Mouse (Mus musculus) lung, postnatal 0 days (tissue): Measurements from ENCODE around the gene Ap1g2. TPM values are rescaled to one million over a fixed set of nuclear protein-coding genes. Genes with fewer than 3 reads are reported as not detected.

ENCODE experiments used
- ATAC-seq: fragments of 200-750 bp; cut with Nextera tagmentation; 2 replicates; pipeline ENCODE4 v1.8.0; 2017; ENCODE audit warnings: moderate library complexity
- DNase-seq: peaks from one replicate; pipeline ENCODE4 v3.0.0-alpha.2; 2016; ENCODE audit warnings: low spot score
- H3K27ac ChIP-seq: fragments of 300-500 bp; sonication (generic); 2 replicates; pipeline ENCODE4 v1.5.1; 2014; ENCODE audit warnings: antibody characterized with exemption, mild to moderate bottlenecking, low read length, mixed read lengths
- H3K27me3 ChIP-seq: fragments of 300-500 bp; sonication (generic); replicated peaks from 2 replicates; pipeline ENCODE4 v1.6.1; 2014; ENCODE audit warnings: low read length, mixed read lengths; ENCODE audit not compliant: insufficient read depth
- H3K36me3 ChIP-seq: fragments of 300-500 bp; sonication (generic); 2 replicates; pipeline ENCODE4 v1.6.1; 2014; ENCODE audit warnings: low read length, mixed read lengths; ENCODE audit not compliant: insufficient read depth
- H3K4me1 ChIP-seq: fragments of 300-500 bp; sonication (generic); 2 replicates; pipeline ENCODE4 v1.6.1; 2014; ENCODE audit warnings: antibody characterized with exemption, low read depth, low read length, mixed read lengths; ENCODE audit not compliant: insufficient read depth
- H3K4me2 ChIP-seq: fragments of 300-500 bp; sonication (generic); replicated peaks from 2 replicates; pipeline ENCODE4 v1.6.1; 2014; ENCODE audit warnings: low read depth, mild to moderate bottlenecking, low read length, moderate library complexity, mixed read lengths
- H3K4me3 ChIP-seq: fragments of 300-500 bp; sonication (generic); 2 replicates; pipeline ENCODE4 v1.5.1; 2014; ENCODE audit warnings: low read depth, low read length
- H3K9ac ChIP-seq: fragments of 300-500 bp; sonication (generic); replicated peaks from 2 replicates; pipeline ENCODE4 v1.6.1; 2014; ENCODE audit warnings: low read depth, mild to moderate bottlenecking
- H3K9me3 ChIP-seq: fragments of 300-500 bp; sonication (generic); 2 replicates; pipeline ENCODE4 v1.6.1; 2016; ENCODE audit warnings: low read length, mixed read lengths
- CTCF ChIP-seq: IDR thresholded peaks from 2 replicates; pipeline ENCODE4 v1.5.1; 2016; ENCODE audit warnings: antibody characterized with exemption, mild to moderate bottlenecking
- EP300 ChIP-seq: IDR thresholded peaks from 2 replicates; pipeline ENCODE4 v1.6.1; 2016; ENCODE audit warnings: antibody characterized with exemption, mild to moderate bottlenecking, control low read depth
- WGBS: fragments of 180-500 bp; shearing (Covaris S2); extraction: QIAGEN DNeasy Blood & Tissue Kit; methylation state at CpG from one replicate; pipeline ENCODE4 v1.1.7; 2014; 5-methylcytosine and 5-hydroxymethylcytosine counted together
- polyA plus RNA-seq: library from polyadenylated mRNA; unstranded; fragments of >200 nt; fragmentation: Nextera tagmentation; extraction: Ambion mirVana; gene quantifications from 2 replicates; pipeline ENCODE4 v1.2.1, GENCODE M21; 2015

The Ap1g2 gene
- polyA plus RNA-seq, 1 experiment from 2014 or later: 11.5 TPM

DNA sequence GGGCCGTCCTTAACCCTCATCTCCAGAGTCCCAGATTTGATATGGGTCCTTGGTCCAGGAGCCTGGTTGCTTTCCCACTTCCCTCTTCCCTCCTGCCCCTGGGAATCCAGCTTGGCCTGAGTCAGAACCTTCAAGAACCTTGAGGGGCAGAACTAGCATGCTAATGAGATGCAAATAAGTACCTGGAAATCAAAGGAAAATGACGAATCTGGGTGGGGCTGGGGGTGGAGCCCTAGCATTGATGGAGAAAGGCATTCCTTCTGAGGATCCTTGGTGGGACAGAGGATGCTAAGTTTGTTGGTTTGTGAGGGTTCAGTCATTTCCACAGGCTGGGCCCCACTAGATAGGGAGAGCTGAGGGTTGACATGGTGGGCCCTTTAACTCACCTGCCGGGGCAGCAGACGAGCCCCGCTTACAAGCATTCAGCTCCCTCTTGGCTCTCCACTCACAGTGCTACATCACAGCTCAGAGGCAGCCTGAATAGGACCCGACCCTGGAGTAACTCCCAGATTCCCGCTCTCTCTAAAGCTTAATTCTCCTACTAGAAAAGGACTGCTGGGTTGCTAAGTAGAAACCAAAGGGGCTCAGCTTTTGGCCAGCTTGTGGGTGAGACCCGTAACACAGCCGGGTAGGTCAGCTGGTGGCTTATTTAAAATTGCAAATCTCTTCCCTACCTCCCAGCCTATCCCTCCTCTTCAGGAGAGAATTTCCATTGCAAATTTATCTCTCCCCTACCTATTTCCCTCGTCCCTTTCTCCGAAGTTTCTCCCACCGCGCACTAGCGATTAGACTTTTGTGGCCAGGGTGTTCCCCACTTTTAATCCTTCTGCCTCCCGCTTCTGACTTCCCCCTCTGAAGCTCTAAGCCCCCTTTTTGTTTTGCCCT is 28.7 kb downstream of the Ap1g2 start:
- no peaks in the 10 kb centered on the region for H3K9me3 ChIP-seq
- ATAC-seq (no peak), DNase-seq (no peak)
- H3K9ac ChIP-seq: no peak overlapping the region
- no peak for TF ChIP-seq EP300
- TF ChIP-seq CTCF: no peak
- no peak overlapping the region for H3K4me2 ChIP-seq
- 46% methylated on average over 15 of the region's 15 CpGs for WGBS
- H3K27me3 ChIP-seq: no peaks in the 10 kb centered on the region
- no peak overlapping the region for H3K27ac ChIP-seq
- 0 out of 2 replicates have a peak, but pooled peaks cover 6% of the 10 kb centered on the region for H3K4me1 ChIP-seq
- H3K4me3 ChIP-seq: no peak overlapping the region
- H3K36me3 ChIP-seq: no peaks in the 10 kb centered on the region

GRCm38 (mm10) chr14:55076956-55077355 is 29.4 kb downstream of the Ap1g2 start:
- 65% methylated on average over 3 of the region's 3 CpGs for WGBS
- H3K4me2 ChIP-seq: no peak overlapping the region
- H3K9me3 ChIP-seq: no peaks in the 10 kb centered on the region
- H3K4me1 ChIP-seq: 0 out of 2 replicates have a peak, but pooled peaks cover 6% of the 10 kb centered on the region
- ATAC-seq (no peak), DNase-seq (no peak)
- H3K4me3 ChIP-seq: no peak overlapping the region
- no peak overlapping the region for H3K27ac ChIP-seq
- H3K36me3 ChIP-seq: no peaks in the 10 kb centered on the region
- H3K9ac ChIP-seq: no peak overlapping the region
- TF ChIP-seq CTCF: no peak
- no peak for TF ChIP-seq EP300
- no peaks in the 10 kb centered on the region for H3K27me3 ChIP-seq

GRCm38 (mm10) chr14:55076224-55076623 is 30.2 kb downstream of the Ap1g2 start:
- Histone ChIP-seq H3K4me1 (0 out of 2 replicates have a peak, but pooled peaks cover 6% of the 10 kb centered on the region), H3K27ac (no peak overlapping the region), H3K9ac (no peak overlapping the region), H3K36me3 (no peaks in the 10 kb centered on the region), H3K27me3 (no peaks in the 10 kb centered on the region), H3K9me3 (no peaks in the 10 kb centered on the region), H3K4me3 (no peak overlapping the region), H3K4me2 (no peak overlapping the region)
- DNase-seq: no peak
- ATAC-seq: no peak
- TF ChIP-seq CTCF: no peak
- TF ChIP-seq EP300: no peak
- 32% methylated on average over 6 of the region's 6 CpGs for WGBS

DNA sequence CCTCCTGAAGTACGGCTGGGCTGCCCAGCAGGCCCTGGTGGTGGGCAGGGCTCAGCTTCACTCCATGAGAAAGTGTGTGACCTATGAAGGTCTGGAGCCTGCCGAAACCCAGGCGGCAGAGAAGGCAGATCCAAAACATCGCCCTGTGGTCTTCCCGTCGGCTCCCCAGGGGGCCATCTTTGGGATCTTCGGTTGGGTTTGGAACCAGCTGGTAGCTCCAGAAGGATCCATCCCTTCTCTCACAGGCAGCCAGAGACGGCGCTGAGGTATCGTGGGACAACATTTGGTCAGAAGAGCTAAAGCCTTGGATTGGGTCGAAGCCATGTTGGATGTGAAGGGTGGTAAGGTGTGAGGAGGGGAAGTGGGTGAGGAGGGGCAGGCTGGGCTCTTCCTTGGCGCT is 32.0 kb downstream of the Ap1g2 start:
- Histone ChIP-seq H3K36me3 (no peaks in the 10 kb centered on the region), H3K9me3 (no peaks in the 10 kb centered on the region), H3K9ac (no peak overlapping the region), H3K4me1 (0 out of 2 replicates have a peak, but pooled peaks cover 6% of the 10 kb centered on the region), H3K27me3 (no peaks in the 10 kb centered on the region), H3K27ac (no peak overlapping the region), H3K4me3 (no peak overlapping the region), H3K4me2 (no peak overlapping the region)
- TF ChIP-seq CTCF (no peak), EP300 (no peak)
- DNase-seq: no peak
- no peak for ATAC-seq
- 96% methylated on average over 12 of the region's 12 CpGs for WGBS

GRCm38 (mm10) chr14:55071756-55072155 is 34.6 kb downstream of the Ap1g2 start:
- no peak overlapping the region for H3K4me3 ChIP-seq
- no peaks in the 10 kb centered on the region for H3K27me3 ChIP-seq
- WGBS: 34% methylated on average over 19 of the region's 19 CpGs
- no peak overlapping the region for H3K4me2 ChIP-seq
- no peaks in the 10 kb centered on the region for H3K36me3 ChIP-seq
- H3K27ac ChIP-seq: no peak overlapping the region
- no peaks in the 10 kb centered on the region for H3K9me3 ChIP-seq
- TF ChIP-seq CTCF: no peak
- no peak for TF ChIP-seq EP300
- no peak for ATAC-seq
- DNase-seq: no peak
- H3K9ac ChIP-seq: no peak overlapping the region
- H3K4me1 ChIP-seq: no peaks in the 10 kb centered on the region

GRCm38 (mm10) chr14:55066042-55066441 is 40.4 kb downstream of the Ap1g2 start:
- Histone ChIP-seq H3K4me1 (no peaks in the 10 kb centered on the region), H3K9me3 (no peaks in the 10 kb centered on the region), H3K4me2 (no peak overlapping the region), H3K36me3 (no peaks in the 10 kb centered on the region), H3K4me3 (no peak overlapping the region), H3K27ac (no peak overlapping the region), H3K27me3 (no peaks in the 10 kb centered on the region), H3K9ac (no peak overlapping the region)
- WGBS: 87% methylated on average over 8 of the region's 8 CpGs
- no peak for ATAC-seq
- no peak for TF ChIP-seq EP300
- DNase-seq: no peak
